In genomic region chr2:44556861-44557592, GRCm38 (mm10) we compare ENCODE assay signal across 8 mouse cellular contexts.
A peak's percentile ranks its signal among the peaks of the same experiment; 100 is the strongest.
DNase-seq lines count a peak whose midpoint lies in the region; ATAC-seq lines count a peak whose summit lies in the region.

No protein-coding gene starts in this region.

- H3K9ac ChIP-seq in hindbrain, embryonic 16.5 days (ENCODE audit: low read depth, low read length), result peak overlapping the region; percentile 65
- peak overlapping the region; percentile 75 for H3K9ac ChIP-seq in midbrain, embryonic 13.5 days (replicated peaks)

- peak overlapping the region; percentile 91 for H3K4me2 ChIP-seq in hindbrain, embryonic 16.5 days (ENCODE audit: low read length)
- H3K4me2 ChIP-seq in midbrain, embryonic 13.5 days (replicated peaks), result peak overlapping the region; percentile 94

- H3K36me3 ChIP-seq in hindbrain, embryonic 16.5 days (ENCODE audit: control insufficient read depth, insufficient read depth, low read length), result no peaks in the 10 kb centered on the region
- no peaks in the 10 kb centered on the region for H3K36me3 ChIP-seq in midbrain, embryonic 13.5 days

- ATAC-seq in hindbrain, embryonic 16.5 days, result peak; percentile 89
- peak; percentile 88 for ATAC-seq in midbrain, embryonic 13.5 days
- no peak for ATAC-seq in erythroblast, adult 5-6 weeks (replicated peaks; ENCODE audit: low FRiP score, poor library complexity, severe bottlenecking)

- H3K27ac ChIP-seq in hindbrain, embryonic 16.5 days (ENCODE audit: low read depth, low read length), result no peak overlapping the region
- H3K27ac ChIP-seq in midbrain, embryonic 13.5 days, result peak overlapping the region; percentile 25; the same call in 1 of the 2 replicates

- peaks cover 5% of the 10 kb centered on the region for H3K4me1 ChIP-seq in hindbrain, embryonic 16.5 days (ENCODE audit: control insufficient read depth, insufficient read depth, low read depth, low read length)
- peaks cover 28% of the 10 kb centered on the region for H3K4me1 ChIP-seq in midbrain, embryonic 13.5 days (replicated peaks)

- peak; percentile 48 for DNase-seq in kidney, adult 18-20 months
- no peak for DNase-seq in kidney, adult 8-10 months
- peak; percentile 60 for DNase-seq in cerebellum, postnatal 10 days
- peak; percentile 33 to 47 for DNase-seq in frontal cortex, postnatal 25 days (ENCODE audit: low spot score in 2 of 2)
- peak; percentile 57 to 75 for DNase-seq in left cerebral cortex, postnatal 14 days (ENCODE audit: low spot score in 2 of 2)

- H3K27me3 ChIP-seq in hindbrain, embryonic 16.5 days (replicated peaks; ENCODE audit: control insufficient read depth, insufficient read depth, low read length), result peaks cover 2% of the 10 kb centered on the region; the same call in 1 of the 2 replicates
- peaks cover 11% of the 10 kb centered on the region for H3K27me3 ChIP-seq in midbrain, embryonic 13.5 days

- no peaks in the 10 kb centered on the region for H3K9me3 ChIP-seq in hindbrain, embryonic 16.5 days (ENCODE audit: control insufficient read depth, low read length)
- no peaks in the 10 kb centered on the region for H3K9me3 ChIP-seq in midbrain, embryonic 13.5 days

- intact Hi-C loops in left cerebral cortex, postnatal 14 days (cut with DNase I), result loop anchor here (5.0 to 10.0 kb wide), 2 partner anchors 252 to 555 kb away; no protein-coding TSS in a partner anchor

- WGBS in hindbrain, embryonic 16.5 days, result 1% methylated on average over 42 of the region's 42 CpGs
- under 1% methylated on average over 42 of the region's 42 CpGs for WGBS in midbrain, embryonic 13.5 days

- peak overlapping the region; percentile 51 for H3K4me3 ChIP-seq in hindbrain, embryonic 16.5 days (ENCODE audit: low read length)
- peak overlapping the region; percentile 54 for H3K4me3 ChIP-seq in midbrain, embryonic 13.5 days (replicated peaks)

Comparison
In these comparisons a context has a peak if more than half of its experiments do, and no peak if none do; other contexts are left out.
1. DNase-seq: peak in kidney, adult 18-20 months (single experiment), cerebellum, postnatal 10 days (2 of 2), frontal cortex, postnatal 25 days (2 of 2) and left cerebral cortex, postnatal 14 days (2 of 2); none in kidney, adult 8-10 months (0 of 2).